Mouse (Mus musculus) CD4-positive, CD25-positive, alpha-beta regulatory T cell, adult 4 months (primary cell): ENCODE results near the gene Wdfy4. TPM values are rescaled to one million over a fixed set of nuclear protein-coding genes. Genes with fewer than 3 reads are reported as not detected.

Experiments
- ATAC-seq: one replicate; pipeline ENCODE4 v1.8.0; 2017
- polyA plus RNA-seq, 2 experiments: library from polyadenylated mRNA; unstranded; fragments of 100-300 nt; shearing (Covaris generic); gene quantifications; one replicate each; pipeline ENCODE4 v1.2.1; 2017

The Wdfy4 gene
- polyA plus RNA-seq, 2 experiments from 2014 or later, result 2.1 TPM; not detected in 1

DNA sequence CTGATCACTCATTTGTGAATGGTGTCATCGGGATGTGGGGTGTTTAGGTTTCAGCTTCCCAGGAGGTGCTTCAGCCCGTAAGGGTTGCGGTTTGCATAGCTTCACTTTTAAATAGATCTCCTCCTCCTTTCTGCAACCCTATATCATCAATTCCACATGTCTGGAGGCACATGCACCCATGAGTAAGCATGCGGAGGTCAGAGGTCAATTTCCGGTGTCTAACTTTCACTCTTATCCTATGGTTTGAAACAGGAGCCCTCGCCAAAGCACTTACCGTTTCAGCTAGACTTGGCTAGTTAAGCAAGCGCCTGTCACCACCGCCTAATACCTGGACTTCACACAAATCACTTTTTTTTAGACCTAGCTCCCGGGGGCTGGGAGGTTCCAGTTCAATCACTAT, 220.6 kb downstream of the Wdfy4 start:
- no peak for ATAC-seq

DNA sequence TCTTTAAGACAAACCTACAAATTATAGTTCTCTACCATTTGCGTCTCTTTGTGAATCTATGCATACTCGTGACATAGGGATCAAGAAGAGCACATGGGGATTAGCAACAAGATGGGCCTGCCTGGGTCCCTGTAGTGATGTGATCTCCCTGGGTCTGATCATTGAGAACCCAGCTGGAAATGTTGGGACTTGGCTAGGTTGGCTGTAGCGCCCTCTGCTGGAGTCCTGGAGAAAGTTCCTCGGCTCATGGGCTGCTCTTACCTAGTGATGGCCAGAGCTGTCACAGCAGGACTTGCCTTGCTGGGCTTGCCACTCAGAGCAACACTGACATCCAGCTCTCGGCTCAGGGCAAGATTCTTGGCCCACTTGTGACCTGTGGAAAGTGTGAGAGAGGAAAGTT, 224.8 kb downstream of the Wdfy4 start:
- no peak for ATAC-seq

DNA sequence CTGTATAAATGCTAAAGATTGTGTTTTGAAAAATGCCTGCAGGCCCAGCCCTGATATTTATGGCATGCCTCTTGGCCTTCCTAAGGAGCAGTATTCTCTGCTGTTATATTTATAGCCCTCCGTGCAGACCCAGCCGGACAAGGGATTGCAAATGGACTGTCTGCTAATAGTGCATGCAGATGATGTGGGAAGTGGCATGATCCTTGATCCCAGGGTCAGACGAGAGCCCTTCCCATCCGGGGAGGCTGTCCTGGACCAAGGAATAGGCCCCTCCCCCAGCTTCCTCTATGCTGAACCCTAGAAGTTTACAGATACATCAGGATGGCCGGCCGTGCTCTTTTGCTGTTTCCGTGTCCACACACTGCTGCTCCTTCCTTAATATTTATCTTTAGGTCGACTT, 226.6 kb downstream of the Wdfy4 start:
- no peak for ATAC-seq

DNA sequence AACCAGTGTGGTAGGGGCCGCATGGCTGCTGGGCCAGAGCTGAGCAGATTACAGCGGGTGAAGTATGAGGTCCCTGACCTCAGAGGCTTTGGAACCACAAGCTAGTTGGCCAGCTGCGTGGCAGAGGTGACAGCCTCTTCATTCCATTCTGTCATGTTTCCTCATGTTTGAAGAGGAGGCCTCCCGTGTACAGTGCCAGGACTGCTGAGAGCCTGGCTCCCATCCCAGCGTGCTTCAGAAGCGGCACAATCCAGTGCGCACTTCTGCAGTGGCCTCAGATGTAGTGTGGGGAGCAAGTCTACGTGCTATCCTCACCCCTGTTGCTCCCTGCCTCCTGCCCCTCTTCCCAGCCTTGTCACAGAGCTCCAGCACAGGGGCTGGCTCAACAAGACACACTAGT, 228.8 kb downstream of the Wdfy4 start:
- ATAC-seq, result no peak

DNA sequence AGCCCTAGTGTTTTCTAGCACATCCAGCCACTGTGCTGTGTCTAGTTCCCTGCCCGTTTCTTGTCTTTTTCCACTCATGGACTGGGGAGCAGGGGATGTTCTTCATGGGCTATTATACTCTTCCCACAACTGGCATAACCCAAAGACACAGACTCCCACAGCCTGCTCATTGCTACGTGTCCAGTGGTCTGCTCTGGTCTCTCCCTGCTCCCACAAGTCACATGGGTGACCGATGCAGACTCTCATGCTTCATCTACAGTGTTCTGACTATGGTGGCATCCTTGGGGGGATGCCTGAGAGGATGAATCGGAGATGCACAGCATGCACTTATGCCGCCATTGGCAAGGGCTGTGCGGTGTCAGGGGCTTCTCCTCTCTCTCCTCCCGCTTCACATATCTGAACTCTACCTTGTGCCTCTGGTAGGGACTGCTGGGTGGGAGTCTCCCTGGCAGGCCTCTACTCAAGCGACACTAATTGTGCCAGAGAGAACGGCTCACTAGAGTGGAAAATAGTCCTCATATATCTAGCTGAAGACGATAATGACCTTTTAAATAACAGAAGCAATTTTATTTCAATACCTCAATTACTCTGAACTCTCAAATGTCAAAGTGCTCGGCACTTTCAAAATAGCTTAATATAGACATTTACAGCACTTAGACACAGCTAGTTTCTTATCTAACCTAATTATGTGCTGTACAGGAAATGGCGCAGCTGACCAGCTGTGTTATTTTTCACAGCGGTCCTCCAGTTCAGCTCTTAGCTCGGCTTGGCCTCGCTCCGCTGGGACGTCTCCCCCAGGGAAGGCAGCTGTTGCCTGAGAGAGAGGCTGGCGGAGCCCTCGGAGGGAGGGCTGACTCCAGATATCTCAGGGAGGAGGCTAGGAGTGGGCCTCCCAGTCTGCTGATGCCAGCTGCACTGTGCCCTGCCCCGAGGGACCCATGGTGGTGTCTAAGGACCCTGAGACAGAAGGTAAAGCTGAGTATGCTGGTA, 234.7 kb downstream of the Wdfy4 start:
- ATAC-seq, result no peak

DNA sequence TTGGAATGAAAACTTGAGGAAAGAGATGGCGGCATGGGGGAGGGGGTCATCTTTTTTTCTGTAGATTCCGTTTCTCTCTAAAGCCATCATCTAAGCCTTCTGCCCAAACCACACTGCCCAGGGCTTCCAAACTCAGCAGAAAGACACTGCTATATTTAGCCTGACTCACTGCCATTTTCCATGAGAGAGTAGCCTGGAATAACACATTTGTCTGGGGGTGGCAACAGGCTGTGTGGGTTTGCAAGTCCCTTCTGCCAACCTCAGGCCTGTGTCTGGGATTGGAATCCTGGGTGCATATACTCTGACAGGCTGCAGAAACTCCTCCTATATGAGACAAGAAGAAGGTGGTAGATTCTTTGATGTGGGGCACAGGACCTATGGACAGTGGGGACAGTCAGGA, 237.8 kb downstream of the Wdfy4 start:
- no peak for ATAC-seq

DNA sequence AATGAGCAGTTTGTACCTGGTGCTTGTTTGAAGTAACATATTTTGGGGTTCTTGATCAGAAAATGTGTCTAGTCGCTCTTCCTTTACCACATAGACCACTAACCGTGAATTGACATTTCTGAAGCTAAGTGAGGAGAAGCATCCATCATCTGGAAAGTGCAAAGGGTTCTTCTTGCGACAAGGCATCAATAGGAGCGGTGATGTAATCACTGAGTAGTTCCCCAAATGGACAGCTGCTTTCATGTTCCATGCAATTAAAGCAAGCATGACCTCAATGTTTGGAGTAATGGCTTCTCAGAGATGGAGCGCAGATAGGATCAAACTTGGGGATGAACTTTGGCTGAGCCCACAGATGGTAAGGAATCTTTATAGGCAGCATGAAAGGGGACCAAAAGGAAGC, 246.1 kb downstream of the Wdfy4 start:
- ATAC-seq, result no peak

DNA sequence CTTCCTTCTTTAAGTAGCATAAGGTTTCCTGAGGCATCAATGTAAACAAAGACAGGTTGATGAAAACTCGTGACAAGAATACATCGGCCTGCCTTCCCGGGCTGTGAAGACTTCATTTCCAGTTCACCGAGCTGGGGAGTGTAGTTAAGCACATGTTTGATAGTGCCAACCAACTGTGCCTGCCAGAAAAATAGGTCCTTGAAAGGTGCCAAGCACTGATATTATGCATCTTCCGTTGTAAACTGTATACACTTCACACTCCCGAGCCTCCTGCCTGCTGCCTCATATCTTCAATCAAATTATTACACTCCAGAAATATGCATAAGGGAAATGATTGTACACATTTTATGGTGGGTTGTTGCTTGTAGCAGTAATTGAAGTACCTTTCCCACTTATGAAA, 251.2 kb downstream of the Wdfy4 start:
- ATAC-seq, result no peak

DNA sequence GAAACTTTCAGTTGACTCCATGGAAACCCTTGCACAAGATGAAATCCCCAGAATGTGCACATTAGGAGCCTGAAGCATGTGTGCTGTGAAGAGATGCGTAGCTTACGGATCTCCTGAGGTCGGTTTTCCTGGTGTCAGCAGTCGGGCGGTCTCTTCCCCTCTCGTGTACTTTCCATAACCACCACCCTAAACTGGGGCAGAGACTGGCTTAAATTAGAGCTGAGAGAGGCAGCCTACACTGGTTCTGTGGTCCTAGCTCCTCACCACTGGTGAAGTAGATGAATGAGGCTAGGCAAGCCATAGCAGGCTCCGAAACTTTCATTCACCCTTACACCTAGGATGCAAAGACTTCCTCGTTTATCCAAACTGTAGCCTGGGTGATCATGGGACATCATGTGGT, 253.1 kb downstream of the Wdfy4 start:
- ATAC-seq, result no peak

DNA sequence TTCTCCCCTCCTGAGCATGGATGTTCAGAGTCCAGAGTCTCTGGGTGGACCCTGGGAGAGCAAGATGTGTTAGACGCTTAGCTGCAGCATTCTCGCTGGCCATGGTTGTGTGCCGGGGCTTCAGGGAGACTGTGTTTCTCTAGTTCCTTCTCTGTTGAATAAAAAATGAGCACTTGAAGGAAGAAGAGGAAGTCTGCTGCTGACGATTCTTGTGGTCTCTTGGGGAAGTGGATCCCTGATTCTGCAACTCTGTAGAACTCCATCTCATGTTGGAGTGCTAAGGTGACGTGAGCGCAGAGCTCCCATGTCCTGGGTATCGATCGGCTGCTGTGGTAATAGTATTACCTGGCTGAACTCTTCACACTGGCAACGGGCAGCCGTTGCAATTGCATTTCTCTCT, 253.6 kb downstream of the Wdfy4 start:
- no peak for ATAC-seq

DNA sequence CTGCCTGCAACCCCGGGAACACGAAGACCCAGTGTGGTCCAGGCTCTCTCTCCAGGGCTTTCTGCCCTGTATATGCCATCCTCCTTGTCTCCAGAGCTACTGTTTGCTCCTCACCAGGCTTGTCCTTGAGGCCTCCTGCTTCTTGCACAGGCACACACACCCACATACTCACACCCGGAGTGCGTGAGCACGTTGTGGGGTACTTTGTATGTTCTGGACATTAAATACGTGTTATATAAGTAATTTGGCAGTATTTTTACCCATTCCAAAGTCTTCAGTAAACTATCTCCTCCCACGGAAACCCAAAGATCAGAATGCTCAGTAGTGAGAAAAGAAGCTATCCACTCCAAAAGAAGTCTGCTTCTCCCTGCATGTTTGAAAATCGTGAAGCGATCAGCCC, 261.4 kb downstream of the Wdfy4 start:
- no peak for ATAC-seq

DNA sequence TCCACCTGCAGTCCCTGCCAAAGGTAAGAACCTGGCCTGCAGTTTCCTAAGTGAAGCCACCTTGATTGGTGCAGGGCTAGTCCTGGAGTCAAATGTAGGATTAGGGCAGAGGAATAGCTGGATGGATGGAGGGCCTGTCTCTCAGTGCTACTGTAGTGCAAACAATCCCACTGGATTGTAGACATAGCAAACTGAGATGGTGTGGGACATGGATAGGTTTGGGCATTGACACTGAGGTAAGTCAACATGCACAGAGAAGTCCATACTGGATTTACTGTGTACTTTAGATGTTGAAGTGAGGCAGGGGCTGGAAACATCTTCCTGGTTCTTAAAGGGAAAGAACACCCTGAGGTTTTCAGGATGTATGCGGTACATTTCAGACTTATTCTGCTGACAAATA, 267.4 kb downstream of the Wdfy4 start:
- no peak for ATAC-seq

DNA sequence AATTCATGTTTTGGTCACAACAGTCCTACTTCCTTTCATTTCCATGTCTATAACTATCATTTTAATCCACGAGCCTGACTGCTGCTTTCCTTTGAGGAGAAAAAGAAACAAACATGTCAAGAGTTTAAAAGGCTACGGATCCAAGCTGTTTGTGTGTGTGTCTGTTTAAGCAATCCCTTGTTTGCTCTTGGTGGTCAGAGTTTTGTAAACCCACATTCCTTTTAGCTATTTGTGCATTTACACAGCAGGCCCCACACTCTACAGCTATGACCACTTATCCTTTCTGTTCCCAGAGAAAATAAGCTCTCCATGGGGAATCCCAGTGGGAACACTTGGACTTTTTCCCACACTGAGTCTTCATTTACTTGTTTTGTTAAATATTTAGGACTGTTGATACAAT, 269.9 kb downstream of the Wdfy4 start:
- no peak for ATAC-seq

DNA sequence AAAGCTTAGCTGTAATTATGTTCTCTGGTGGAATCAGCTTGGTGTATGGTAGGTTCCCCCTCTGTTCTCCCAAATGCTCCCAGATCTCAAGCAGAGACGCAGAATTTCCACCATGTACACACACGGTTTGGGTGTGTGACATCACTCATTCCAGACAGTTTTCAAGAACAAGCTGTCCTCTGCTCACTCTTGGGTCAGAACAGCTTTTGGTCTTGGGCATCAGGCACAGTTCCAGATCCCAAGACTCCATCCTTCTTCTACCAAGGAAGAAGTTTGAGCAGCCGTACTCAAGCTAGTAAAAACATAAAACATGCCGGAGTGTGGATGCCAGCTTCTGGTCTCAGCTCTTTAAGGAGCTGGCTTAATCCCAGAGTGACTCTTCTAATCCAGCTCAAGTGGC, 274.1 kb downstream of the Wdfy4 start:
- no peak for ATAC-seq

Other genes starting within 250 kb of the Wdfy4 start
- gene Lrrc18, start 194.1 kb downstream of the Wdfy4 start, polyA plus RNA-seq, result not detected
- not detected for gene Arhgap22, start 28.5 kb upstream of the Wdfy4 start, polyA plus RNA-seq